Comparison of ENCODE assay signal across 8 mouse cellular contexts in genomic region chr17:70706976-70707818, GRCm38 (mm10).
DNase-seq lines count a peak whose midpoint lies in the region; ATAC-seq lines count a peak whose summit lies in the region.

No protein-coding gene starts in this region.

- H3K9ac ChIP-seq in hindbrain, embryonic 13.5 days: peak overlapping the region; percentile 58

- peak overlapping the region; percentile 26 for H3K4me3 ChIP-seq in hindbrain, embryonic 13.5 days

- peak; percentile 70 for ATAC-seq in hindbrain, embryonic 13.5 days (ENCODE audit: low FRiP score)

- DNase-seq in MN1 (ENCODE audit: low spot score): peak; percentile 92
- DNase-seq in cerebellum, adult 9-11 months: peak; percentile 72
- peak; percentile 68 to 82 for DNase-seq in frontal cortex, postnatal 14 days (ENCODE audit: low spot score in 2 of 2)
- DNase-seq in layer of hippocampus, postnatal 14 days (ENCODE audit: low spot score in 2 of 2): peak; percentile 80 to 86
- DNase-seq in lung, postnatal 25 days (ENCODE audit: low spot score): peak; percentile 83
- peak; percentile 90 for DNase-seq in retina, embryonic 14.5 days (ENCODE audit: low spot score)
- peak; percentile 74 to 77 for DNase-seq in thymus, postnatal 36 days

- 5% methylated on average over 28 of the region's 28 CpGs for WGBS in hindbrain, embryonic 13.5 days

- H3K4me2 ChIP-seq in hindbrain, embryonic 13.5 days: peak overlapping the region; percentile 58

- H3K27ac ChIP-seq in hindbrain, embryonic 13.5 days: no peak overlapping the region

- 0 out of 2 replicates have a peak, but pooled peaks cover 10% of the 10 kb centered on the region for H3K27me3 ChIP-seq in hindbrain, embryonic 13.5 days

- H3K36me3 ChIP-seq in hindbrain, embryonic 13.5 days: no peaks in the 10 kb centered on the region

- H3K4me1 ChIP-seq in hindbrain, embryonic 13.5 days (replicated peaks): peaks cover 10% of the 10 kb centered on the region

- H3K9me3 ChIP-seq in hindbrain, embryonic 13.5 days: no peaks in the 10 kb centered on the region
